Mouse (Mus musculus) adipocyte (in vitro differentiated cells): ENCODE measurements around the gene Dusp9.

Experiments
- DNase-seq: peaks from one replicate; pipeline ENCODE4 v3.0.0-alpha.2; 2016; ENCODE audit warnings: low spot score

Dusp9 gene

DNA sequence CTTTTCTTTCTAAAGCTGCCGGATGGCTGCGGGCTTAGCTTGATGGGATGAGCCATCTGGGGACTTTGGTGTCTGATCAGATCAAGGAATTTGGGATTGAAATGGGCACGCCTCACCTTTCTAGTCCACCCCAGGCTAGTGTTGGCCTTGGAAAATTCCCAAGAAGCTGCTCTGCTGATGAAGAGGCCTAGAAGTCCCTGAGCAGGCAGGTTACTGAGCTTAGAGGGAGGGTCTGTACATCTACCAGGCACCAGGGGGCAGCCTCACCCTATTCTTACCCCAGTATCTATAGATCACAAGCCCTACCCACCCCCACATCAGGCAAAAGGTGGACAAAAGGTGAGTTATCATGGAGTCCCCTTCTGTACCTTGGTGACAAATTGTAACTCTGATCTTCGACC, 32.8 kb downstream of the Dusp9 start:
- peak; percentile 58 for DNase-seq

DNA sequence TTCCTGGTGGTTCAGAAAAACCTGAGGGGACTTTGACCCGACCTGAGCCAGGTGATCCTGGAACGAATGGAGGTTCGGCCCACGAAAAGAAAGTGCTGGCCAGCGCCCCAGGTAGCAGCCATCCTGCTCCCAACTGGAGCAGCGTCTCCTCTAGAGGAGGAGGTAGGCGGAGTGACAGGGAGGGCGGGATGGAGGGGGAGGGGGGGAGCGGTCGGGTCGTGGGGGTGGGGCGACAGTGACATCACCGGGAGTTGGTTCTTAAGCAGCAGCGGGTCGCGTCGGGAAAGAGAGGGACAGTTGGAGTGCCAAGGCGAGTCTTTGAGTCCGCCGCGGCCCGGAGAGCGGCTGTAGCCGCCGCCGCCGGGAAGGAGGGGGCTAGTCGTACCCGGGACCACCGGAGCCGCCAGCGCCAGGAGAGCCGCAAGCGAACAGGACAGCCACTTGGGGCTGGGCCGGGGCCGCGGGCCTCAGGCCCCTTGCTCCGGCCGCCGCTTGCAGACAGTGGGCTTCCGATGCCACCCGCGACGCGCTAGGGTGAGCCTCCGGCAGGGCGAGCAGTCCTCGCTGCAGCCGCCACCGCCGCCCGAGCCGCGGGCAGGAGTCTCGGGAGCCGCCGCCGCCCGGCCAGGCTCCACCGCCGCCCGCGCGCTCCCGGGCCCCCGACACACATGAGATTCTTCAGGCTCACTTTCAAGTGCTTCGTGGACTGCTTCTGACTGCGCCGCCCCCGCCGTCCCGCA, 33.8 kb downstream of the Dusp9 start, which contains the start of gene Slc6a8:
Slc6a8 (plus strand) TSS at position 272 of the 740 bp plus-strand sequence.
- DNase-seq, result peak; percentile 70

DNA sequence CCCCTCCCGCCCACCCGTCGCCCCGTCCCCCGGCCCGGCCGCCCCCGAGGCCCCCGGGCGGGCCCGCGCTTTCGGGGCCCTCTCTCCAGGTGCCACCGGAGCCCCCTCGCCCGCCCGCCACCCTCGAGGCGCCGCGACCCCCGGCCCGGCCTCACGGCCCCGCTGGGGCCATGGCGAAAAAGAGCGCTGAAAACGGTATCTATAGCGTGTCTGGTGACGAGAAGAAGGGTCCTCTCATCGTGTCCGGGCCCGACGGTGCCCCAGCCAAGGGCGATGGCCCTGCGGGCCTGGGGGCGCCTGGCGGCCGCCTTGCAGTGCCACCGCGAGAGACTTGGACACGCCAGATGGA, 34.4 kb downstream of the Dusp9 start:
- no peak for DNase-seq

DNA sequence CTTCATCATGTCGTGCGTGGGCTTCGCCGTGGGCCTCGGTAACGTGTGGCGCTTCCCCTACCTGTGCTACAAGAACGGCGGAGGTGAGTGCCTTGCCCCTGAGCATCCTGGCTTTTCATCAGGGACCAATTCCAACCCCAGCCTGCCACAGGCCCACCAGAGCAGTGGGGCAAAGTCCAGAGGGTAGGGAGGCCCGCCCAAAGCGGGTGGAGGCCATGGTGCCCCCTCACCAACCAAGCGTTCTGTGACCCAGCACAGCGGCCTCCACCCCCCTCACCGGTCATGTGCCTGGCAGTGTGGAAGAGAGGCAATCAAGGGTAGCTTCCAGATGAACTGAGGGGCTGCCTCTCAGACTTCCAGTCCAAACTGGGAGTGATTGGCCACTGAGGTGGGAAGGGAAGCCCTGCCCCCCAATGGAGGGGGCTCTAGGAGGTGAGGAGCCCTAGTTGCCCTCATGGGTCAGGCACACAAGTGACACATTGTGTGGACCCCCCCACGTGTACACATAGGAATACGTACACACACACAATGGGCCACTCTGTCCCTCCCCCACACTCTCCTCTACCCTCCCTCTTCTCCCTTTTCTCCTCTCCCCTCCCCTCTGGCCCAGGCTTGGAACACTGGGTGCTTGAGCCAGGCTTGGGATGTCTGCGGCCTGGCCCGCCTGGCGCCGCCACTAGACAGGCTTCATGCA, 34.9 kb downstream of the Dusp9 start:
- peak; percentile 49 for DNase-seq

DNA sequence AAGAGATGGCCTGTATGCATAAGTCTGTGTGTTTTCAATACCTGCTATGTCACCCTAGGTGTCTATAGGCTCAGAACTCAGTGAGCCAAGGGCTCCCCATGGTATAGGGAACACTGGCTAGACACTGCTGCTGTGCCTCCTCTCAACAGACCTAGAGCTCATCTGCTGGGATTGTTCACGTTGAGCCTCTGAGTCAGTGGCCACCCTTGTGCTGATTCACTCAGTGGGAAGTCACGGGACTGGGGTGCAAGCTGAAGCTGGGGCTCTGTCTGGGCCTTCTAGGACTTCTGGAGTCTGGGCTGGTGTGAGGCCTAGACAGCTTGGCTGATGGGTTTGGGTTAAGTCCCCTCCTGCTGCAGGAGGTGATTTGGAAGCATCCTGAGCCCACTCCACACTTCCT, 36.0 kb downstream of the Dusp9 start:
- no peak for DNase-seq

- no peak for DNase-seq
Measured at GRCm38 (mm10) chrX:73676668-73677067, 37.4 kb downstream of the Dusp9 start.

- no peak for DNase-seq
Measured at GRCm38 (mm10) chrX:73684156-73684555, 44.9 kb downstream of the Dusp9 start.

GRCm38 (mm10) chrX:73684978-73685377, 45.8 kb downstream of the Dusp9 start:
- DNase-seq, result no peak

DNA sequence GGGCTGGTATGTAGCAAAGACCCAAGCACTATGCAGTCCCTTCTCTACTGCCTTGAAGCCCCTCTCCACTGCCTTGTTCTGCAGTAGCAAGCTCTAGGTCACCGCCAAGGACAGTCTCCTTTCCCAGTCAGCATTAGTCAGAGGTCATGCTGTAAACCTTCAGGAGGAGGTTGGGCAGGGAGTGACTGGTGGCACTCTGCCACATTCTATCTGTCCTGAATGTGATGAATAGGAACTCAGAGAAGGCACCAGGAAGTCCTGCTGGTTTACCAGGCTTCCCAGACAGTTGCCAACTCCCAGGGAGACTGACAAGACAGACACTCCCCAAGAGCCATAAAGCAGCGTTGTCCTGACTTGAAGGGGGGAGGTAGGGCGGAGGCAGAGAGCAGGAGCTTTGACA, 46.4 kb downstream of the Dusp9 start:
- peak; percentile 40 for DNase-seq

DNA sequence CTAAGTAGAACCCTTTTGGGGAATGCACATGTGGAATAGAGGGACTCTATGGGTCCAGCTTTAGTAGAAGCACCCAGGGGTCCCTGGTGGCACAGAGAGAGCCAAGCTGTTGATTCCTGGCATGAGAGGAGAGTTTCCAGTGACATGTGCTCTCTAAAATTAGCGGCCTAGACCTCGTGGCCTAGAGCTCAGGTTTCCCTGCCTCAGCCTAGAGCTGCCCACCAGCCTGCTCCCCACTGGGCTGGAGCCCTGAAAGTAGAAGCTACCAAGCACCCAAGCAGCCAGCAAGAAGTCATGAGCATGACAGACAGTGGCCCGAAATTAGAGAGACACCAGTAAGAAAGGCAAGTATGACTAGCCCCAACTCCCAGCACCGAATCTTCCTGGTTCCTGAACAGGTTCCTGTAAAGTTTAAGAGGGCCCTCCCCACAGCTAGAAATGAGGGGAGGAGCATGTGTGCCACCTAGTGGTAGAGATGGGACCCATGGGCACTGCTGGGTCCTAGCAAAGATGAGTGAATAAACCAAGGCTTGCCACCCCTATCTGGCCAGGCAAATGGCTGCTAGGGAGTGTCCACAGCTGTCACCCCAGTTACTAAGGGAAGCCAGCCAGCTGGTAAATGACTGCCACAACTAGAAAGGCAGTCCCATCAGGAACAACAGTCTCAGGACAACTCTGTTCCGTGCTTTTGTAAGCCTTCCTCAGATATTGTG, 51.9 kb downstream of the Dusp9 start:
- peak; percentile 53 for DNase-seq
